Mouse (Mus musculus) thymus, adult 2 months (tissue): Measurements from ENCODE around the gene Lnx1. TPM values are rescaled to one million over a fixed set of nuclear protein-coding genes. Genes with fewer than 3 reads are reported as not detected.

Source experiments
- DNase-seq: peaks from one replicate; pipeline ENCODE4 v3.0.0; 2021
- H3K27ac ChIP-seq: fragments of 200-500 bp; 2 replicates; pipeline ENCODE4 v1.5.1; 2012; ENCODE audit warnings: low read length, control low read depth; ENCODE audit not compliant: control insufficient read depth, insufficient read depth
- H3K27me3 ChIP-seq: fragments of 200-500 bp; 2 replicates; pipeline ENCODE4 v1.6.1; 2012; ENCODE audit warnings: mild to moderate bottlenecking, low read length, moderate library complexity, mixed read lengths; ENCODE audit not compliant: control insufficient read depth, insufficient read depth
- H3K36me3 ChIP-seq: fragments of 200-500 bp; 2 replicates; pipeline ENCODE4 v1.6.1; 2012; ENCODE audit warnings: mild to moderate bottlenecking, low read length, moderate library complexity; ENCODE audit not compliant: control insufficient read depth, insufficient read depth
- H3K4me1 ChIP-seq: fragments of 200-500 bp; replicated peaks from 2 replicates; pipeline ENCODE4 v1.6.1; 2012; ENCODE audit warnings: low read length; ENCODE audit not compliant: control insufficient read depth, insufficient read depth
- H3K4me3 ChIP-seq: fragments of 200-500 bp; 2 replicates; pipeline ENCODE4 v1.5.1; 2012; ENCODE audit warnings: mild to moderate bottlenecking, low read length, control low read depth, moderate library complexity; ENCODE audit not compliant: control insufficient read depth, insufficient read depth
- CTCF ChIP-seq: fragments of 200-500 bp; IDR thresholded peaks from 2 replicates; pipeline ENCODE4 v1.5.1; 2012; ENCODE audit warnings: mild to moderate bottlenecking, control low read depth, low read length, moderate library complexity, borderline replicate concordance; ENCODE audit not compliant: control insufficient read depth, poor library complexity, insufficient read depth; ENCODE audit errors: extremely low read depth
- POLR2A ChIP-seq: fragments of 200-500 bp; IDR thresholded peaks from 2 replicates; pipeline ENCODE4 v1.6.1; 2012; ENCODE audit warnings: mild to moderate bottlenecking, low read length, control low read depth, moderate library complexity; ENCODE audit not compliant: control insufficient read depth, poor library complexity, insufficient read depth; ENCODE audit errors: extremely low read depth
- WGBS: fragments of 180-500 bp; shearing (Covaris S2); methylation state at CpG from one replicate; pipeline ENCODE4 v1.1.7; 2018; 5-methylcytosine and 5-hydroxymethylcytosine counted together
- polyA plus RNA-seq: library from polyadenylated mRNA; depleted of rRNA; stranded (reverse); fragments of >200 nt; gene quantifications from 2 replicates; pipeline ENCODE4 v1.2.3, GENCODE M21; 2012

Lnx1 gene
- polyA plus RNA-seq, 1 experiment, result 1.6 TPM

DNA sequence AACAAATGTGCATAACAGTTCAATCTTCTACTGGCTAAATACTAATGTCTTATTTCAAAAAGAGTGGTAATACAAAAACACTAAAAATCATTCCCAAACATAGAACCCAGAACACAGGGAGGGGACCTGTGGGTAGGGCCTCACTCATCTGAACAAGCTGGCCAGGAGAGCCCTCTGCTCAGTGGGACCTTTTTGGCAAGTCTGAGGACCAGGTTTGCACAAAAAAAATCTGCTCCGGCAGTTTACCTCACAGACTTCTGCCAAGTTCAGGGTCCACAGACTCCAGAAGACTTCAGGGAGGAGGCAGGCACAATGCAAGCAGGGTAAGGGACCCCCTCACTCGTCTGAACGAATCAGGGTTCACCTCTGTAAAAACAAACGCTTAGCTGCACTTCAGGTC is 42.9 kb downstream of the Lnx1 start:
- no peak overlapping the region for H3K27ac ChIP-seq
- no peak overlapping the region for H3K4me3 ChIP-seq
- no peaks in the 10 kb centered on the region for H3K27me3 ChIP-seq
- WGBS, result 96% methylated on average over 4 of the region's 4 CpGs
- TF ChIP-seq POLR2A (no peak), CTCF (no peak)
- no peak for DNase-seq
- no peaks in the 10 kb centered on the region for H3K4me1 ChIP-seq
- H3K36me3 ChIP-seq, result no peaks in the 10 kb centered on the region

DNA sequence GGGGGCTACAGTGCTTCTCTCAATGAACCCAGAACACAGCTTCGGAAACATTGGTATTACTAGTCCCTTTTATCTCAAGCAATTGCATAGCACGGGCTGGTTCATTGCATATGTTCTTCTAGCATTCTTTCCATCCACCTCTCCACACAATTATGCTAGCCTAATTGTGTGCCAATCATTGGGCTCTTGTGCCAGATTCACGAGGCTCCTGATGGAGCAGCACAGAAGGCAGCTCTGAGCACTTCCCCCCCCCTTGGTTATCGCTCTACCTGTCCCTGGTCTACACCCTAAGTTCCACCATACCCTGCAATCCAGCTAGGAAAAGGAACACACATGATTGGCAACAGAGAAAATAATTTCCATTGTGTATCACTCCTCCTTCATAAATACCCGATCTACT is 43.4 kb downstream of the Lnx1 start:
- WGBS, result 95% methylated on average over 5 of the region's 5 CpGs
- no peak overlapping the region for H3K27ac ChIP-seq
- DNase-seq, result no peak
- H3K36me3 ChIP-seq, result no peaks in the 10 kb centered on the region
- no peaks in the 10 kb centered on the region for H3K4me1 ChIP-seq
- no peak overlapping the region for H3K4me3 ChIP-seq
- no peaks in the 10 kb centered on the region for H3K27me3 ChIP-seq
- TF ChIP-seq POLR2A (no peak), CTCF (no peak)

DNA sequence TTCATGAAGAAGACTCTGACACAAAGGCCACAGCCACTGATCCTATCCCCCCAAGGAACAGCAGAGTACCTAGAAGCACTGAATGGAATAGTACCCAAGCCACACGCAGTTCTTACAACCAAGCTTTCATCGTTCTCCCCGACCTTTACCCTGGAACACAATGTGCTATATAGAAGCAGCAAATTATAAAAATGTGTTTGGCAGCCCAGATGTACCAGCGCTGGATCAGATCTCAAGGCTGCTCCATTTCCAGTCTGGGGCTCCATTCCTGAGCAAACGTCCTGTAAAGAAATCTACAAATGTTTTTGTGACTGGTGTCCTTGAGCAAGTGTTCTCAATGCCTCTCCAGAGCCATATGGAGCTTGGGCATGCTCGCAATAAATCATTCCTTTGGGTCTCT is 44.8 kb downstream of the Lnx1 start:
- H3K4me1 ChIP-seq, result no peaks in the 10 kb centered on the region
- WGBS, result 97% methylated on average over 6 of the region's 6 CpGs
- no peak overlapping the region for H3K27ac ChIP-seq
- TF ChIP-seq CTCF (no peak), POLR2A (no peak)
- H3K27me3 ChIP-seq, result no peaks in the 10 kb centered on the region
- H3K36me3 ChIP-seq, result no peaks in the 10 kb centered on the region
- DNase-seq, result no peak
- H3K4me3 ChIP-seq, result no peak overlapping the region

DNA sequence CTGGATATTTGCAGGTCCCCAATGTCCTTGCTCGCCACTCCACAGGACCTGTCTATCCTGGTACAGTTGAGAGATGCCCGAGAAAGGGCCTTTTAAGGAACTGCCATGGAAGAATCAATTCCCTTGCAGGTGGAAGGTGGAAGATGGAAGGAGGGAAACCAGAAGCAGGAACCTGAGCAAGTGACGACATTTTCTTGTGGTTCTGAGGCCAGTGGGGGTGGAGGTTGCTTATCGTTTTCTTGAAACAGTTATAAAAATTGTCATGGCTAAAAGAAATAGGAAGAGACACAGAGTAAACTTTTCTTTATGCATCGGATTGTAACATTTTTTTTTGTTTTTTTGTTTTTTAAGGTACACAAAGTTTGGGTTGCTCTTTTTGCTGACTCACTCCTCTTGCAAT is 46.3 kb downstream of the Lnx1 start:
- TF ChIP-seq POLR2A (no peak), CTCF (no peak)
- 58% methylated on average over 5 of the region's 5 CpGs for WGBS

DNA sequence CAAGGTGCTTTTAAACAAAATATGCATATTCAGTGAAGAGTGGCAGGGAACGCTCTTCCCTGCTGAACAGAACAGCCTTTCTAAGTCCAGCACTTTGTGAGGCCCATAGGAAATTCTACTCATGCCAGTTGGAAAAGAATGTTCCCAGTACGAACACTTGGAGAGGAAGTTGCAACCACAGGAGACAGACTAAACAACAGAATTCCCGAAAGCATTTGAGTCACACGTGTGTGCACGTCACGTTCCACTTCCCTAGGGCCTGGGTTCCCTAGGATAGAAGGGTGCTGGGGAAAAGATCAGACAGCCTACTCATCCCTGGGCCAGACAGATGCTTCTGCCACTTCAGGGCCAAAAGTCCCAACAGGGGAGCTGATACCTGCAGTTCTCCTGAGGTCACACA is 48.2 kb downstream of the Lnx1 start:
- 84% methylated on average over 6 of the region's 6 CpGs for WGBS
- Histone ChIP-seq H3K4me1 (no peaks in the 10 kb centered on the region), H3K27me3 (no peaks in the 10 kb centered on the region), H3K36me3 (no peaks in the 10 kb centered on the region), H3K27ac (no peak overlapping the region), H3K4me3 (no peak overlapping the region)
- no peak for DNase-seq
- TF ChIP-seq POLR2A, result no peak
- no peak for TF ChIP-seq CTCF

More for the DNA sequence above, 46.3 kb downstream of the Lnx1 start:
- Histone ChIP-seq H3K36me3 (no peaks in the 10 kb centered on the region), H3K4me3 (no peak overlapping the region), H3K27ac (no peak overlapping the region), H3K27me3 (no peaks in the 10 kb centered on the region), H3K4me1 (no peaks in the 10 kb centered on the region)
- no peak for DNase-seq

DNA sequence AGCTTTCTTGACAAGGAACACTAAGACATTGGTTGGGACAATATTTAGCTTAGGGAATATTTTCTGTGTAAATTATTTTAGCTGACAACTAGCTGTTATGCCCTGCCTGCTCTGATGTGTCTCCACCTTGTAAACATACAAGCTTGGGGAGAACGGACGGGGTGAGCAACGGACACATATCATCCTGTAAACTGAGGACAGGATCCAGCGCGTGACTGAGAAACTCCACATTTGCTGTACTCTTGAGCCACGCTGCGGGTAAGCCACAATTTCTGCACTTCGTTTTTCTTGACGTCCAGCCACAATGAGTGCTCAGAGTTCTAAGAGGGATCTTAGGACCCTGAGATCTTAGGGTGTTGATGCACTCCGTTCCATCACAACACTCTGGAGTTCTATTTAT is 48.9 kb downstream of the Lnx1 start:
- TF ChIP-seq CTCF (no peak), POLR2A (no peak)
- Histone ChIP-seq H3K27ac (no peak overlapping the region), H3K36me3 (no peaks in the 10 kb centered on the region), H3K27me3 (no peaks in the 10 kb centered on the region), H3K4me1 (no peaks in the 10 kb centered on the region), H3K4me3 (no peak overlapping the region)
- 95% methylated on average over 10 of the region's 10 CpGs for WGBS
- DNase-seq, result no peak

DNA sequence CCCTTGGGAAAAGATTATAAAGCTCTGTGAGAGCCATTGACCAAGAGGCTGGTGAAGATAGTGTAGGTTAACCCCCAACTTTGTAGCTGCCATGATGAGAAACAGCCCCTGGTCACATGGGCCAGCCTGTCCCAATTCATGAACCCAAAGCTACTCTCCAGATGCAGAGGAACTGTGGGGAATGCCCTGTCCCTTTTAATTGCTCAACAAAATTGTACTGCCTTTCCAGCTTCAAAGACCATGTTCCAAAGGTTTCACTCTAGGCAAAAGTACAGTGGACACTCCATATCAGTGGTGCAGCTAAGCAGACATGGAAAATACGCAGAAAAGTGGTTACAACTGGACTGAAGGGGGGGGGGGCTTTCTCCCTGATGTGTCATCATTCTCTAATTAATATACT is 53.6 kb downstream of the Lnx1 start:
- H3K4me3 ChIP-seq, result no peak overlapping the region
- no peaks in the 10 kb centered on the region for H3K36me3 ChIP-seq
- H3K27ac ChIP-seq, result no peak overlapping the region
- H3K27me3 ChIP-seq, result no peaks in the 10 kb centered on the region
- WGBS, result 82% methylated on average over 1 of the region's 1 CpGs
- TF ChIP-seq POLR2A (no peak), CTCF (no peak)
- no peak for DNase-seq
- H3K4me1 ChIP-seq, result no peaks in the 10 kb centered on the region
